Mouse (Mus musculus) frontal cortex, postnatal 10 days (tissue): ENCODE results near the gene Gm14226.
"Not testable (repeated sequence)": the region's sequence is repeated elsewhere in the genome, so short reads cannot be mapped to it uniquely, and the experiment has no call there.

ENCODE experiments used
- DNase-seq, 2 experiments: peaks; one replicate each; pipeline ENCODE4 v3.0.0; 2022; ENCODE audit warnings: low spot score in 2 of 2, mixed read lengths in 1 of 2

The Gm14226 gene

GRCm38 (mm10) chr2:155047452-155048178, 29.5 kb downstream of the Gm14226 start:
- DNase-seq, result no peak

DNA sequence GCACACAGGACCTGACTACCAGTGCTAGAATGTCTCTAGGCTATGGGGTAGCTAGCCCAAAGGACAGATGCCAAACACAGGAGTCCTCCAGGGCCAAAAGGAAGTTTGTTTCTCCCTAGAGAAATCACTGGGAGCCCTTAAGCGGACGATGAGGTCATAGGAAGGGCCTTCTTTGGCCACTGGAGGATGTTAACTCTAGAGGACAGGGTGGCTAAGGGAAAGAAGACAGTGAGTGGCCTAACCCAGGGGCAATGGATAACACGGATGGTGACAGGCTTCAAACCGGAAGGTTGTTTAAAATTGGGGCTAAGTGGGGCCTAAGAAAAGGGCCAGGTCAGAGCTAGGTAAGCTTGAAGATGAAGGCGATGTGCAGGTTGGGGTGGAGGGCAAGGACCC, 32.0 kb downstream of the Gm14226 start:
- DNase-seq, result no peak

DNA sequence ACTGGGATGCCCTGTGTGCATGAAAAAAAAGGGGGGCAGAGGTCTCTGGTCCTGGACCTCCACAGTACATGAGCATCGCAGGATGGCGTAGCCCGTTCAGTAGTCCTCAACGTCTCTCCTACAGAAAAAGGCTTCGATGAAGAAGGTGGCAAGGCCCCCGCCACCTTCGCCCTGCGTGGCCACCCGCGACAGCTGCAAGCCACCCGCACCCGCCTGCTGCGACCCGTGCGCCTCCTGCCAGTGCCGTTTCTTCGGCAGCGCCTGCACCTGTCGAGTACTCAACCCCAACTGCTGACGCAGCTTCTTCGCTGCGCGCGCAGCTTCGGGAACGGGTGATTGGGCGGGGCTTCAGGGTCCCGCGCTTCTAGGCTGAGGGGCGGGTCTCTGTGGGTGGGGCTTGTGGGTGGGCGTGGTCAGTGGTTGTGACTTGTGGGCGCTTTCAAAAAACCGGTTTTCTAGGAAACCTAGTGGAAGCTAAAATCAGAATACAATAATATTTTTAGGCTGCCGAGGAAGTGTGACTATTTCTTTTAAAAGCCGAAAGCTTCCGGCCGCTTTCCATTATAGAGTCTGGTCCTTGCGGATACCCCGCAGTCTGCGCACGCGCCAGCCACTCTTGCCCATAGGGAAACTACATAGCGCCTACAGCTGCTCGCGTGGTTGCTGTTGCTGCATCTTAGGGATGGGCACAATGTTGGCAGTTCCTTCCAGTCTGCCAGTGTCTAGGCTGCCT, 32.6 kb downstream of the Gm14226 start:
- DNase-seq, result peak; percentile 89 to 94

- DNase-seq, result no peak
Observed at GRCm38 (mm10) chr2:155051622-155052351, 33.7 kb downstream of the Gm14226 start.

- no peak for DNase-seq
Observed at GRCm38 (mm10) chr2:155052681-155053080, 34.6 kb downstream of the Gm14226 start.

DNA sequence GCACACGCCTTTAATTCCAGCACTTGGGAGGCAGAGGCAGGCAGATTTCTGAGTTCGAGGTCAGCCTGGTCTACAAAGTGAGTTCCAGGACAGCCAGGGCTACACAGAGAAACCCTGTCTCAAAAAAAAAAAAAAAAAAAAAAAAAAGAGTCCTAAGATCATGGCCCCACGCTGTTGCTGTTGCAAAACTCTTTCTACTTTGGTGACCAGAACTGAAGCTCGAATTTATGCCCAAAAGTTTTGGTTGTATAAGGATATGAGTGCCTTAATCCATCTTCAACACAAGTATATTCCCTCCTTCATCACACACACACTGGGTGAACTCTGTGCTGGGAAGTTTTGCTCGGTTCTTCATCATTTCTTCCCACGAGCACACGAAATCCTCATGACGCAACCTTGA, 35.4 kb downstream of the Gm14226 start:
- DNase-seq, result not testable (repeated sequence)

- DNase-seq, result no peak
Observed at GRCm38 (mm10) chr2:155054672-155055071, 36.6 kb downstream of the Gm14226 start.

- no peak for DNase-seq
Observed at GRCm38 (mm10) chr2:155056076-155056578, 38.1 kb downstream of the Gm14226 start.

GRCm38 (mm10) chr2:155057361-155057760, 39.3 kb downstream of the Gm14226 start:
- no peak for DNase-seq

DNA sequence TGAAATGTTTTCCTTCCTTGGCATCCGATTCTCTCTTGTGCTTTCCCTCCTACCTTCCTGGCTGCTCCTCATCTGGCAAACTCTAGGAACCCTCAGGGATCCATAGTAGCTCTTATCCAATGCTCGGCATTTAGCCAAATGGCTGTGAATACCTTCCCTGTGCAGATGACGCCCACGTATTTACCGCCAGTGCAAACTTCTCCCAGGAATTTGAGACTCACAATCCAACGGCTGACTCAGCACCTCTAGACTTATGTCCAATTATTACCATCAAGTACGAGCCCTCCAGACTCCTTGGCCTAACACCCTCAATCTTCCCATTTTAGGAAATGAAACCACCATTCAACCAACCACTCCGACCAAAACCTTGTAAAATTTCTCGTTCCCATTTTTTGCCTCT, 53.0 kb downstream of the Gm14226 start:
- no peak for DNase-seq

- DNase-seq, result no peak
Observed at GRCm38 (mm10) chr2:155072353-155073145, 54.5 kb downstream of the Gm14226 start.

DNA sequence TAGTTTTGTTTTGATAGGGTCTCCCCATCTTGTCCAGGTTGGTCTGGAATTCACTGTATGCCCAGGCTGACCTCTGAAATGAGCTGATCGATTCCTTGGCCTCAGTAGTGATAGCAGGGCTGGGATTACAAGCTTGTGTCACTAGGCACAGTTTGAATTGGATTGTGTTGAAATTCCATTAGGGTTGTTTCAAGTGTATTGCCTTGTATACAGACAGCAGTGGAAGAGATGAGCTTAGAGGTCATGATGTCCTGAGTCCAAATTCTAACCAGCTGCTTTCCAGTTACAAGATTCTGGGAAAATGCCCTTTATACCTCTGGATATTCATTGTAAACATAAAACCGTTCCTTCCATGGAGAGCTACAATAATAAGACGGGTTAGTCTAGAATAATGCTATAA, 55.3 kb downstream of the Gm14226 start:
- no peak for DNase-seq

- DNase-seq, result peak; percentile 77 to 88
Observed at GRCm38 (mm10) chr2:155073978-155074765, 56.1 kb downstream of the Gm14226 start, which contains the start of gene Ahcy. Gene Ahcy, minus strand, starts transcription at chr2:155074497.

DNA sequence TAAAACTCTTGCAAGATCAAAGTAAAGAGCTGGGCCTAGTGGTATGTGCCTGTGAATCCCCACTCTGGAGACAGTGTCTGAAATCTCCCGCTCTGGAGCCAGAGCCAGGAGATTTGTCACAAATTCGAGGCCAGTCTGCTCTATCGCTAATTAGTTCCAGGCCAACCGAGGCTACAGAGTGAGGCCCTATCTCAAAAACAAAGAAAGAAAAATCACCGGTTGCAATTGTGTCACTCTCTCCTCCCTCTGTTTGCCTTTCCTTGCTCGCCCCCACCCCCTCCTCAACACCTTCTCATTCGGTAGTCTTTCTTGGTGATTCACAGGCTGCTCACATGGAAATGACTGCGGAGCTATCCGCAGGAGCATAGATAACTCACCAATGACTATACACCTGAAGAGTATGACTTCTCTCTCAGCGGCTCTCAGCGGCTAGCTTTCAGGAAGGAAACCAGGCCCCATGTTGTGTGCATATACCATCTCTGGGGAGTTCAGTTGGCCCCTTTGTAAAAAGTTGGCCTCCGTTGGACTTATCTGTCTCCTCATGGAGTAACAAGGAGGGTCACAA, 56.8 kb downstream of the Gm14226 start:
- no peak for DNase-seq

DNA sequence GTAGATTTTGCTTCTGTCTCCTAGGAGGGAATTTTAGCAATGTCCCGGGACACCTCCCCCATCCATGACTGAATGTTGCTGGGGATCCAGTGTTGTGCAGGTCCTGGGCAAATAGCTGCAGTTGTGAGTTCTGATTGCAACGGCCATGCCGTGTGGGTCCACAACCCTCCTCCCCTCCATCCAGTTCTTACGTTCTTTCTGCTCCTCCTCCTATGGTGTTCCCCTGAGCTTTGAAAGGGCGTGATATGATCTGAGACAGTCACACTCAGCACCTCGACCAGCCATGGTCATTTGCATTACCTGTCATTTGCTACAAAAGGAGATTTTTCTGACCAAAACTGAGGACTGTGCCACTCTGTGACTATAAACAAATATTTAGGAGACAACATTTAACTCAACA, 57.6 kb downstream of the Gm14226 start:
- no peak for DNase-seq
